Mouse (Mus musculus): ENCODE measurements around the gene Dph5.

GRCm38 (mm10) chr3:115893166-115893565 lies 5.5 kb downstream of the Dph5 start:
- TF ChIP-seq POLR2A (IDR thresholded peaks at IDR 0.05; ENCODE audit: insufficient read length, low read depth) = no peak
- no peak for TF ChIP-seq E2F4 (IDR thresholded peaks at IDR 0.05; ENCODE audit: insufficient read depth)
- no peak for TF ChIP-seq USF1 (IDR thresholded peaks at IDR 0.05; ENCODE audit: low read depth)
- TF ChIP-seq MYOG (IDR thresholded peaks at IDR 0.05; ENCODE audit: control insufficient read depth in 1 of 3, insufficient read depth in 1 of 3, insufficient read length in 2 of 3, low read depth in 2 of 3) = no peak
- TF ChIP-seq TCF12 (IDR thresholded peaks at IDR 0.05; ENCODE audit: insufficient read depth, poor library complexity, severe bottlenecking) = no peak
- TF ChIP-seq CEBPB (IDR thresholded peaks at IDR 0.05; ENCODE audit: insufficient read depth, poor library complexity, severe bottlenecking) = no peak
- TF ChIP-seq MAX (IDR thresholded peaks at IDR 0.05; ENCODE audit: low read depth) = no peak
- TF ChIP-seq POLR2AphosphoS2 (IDR thresholded peaks at IDR 0.05; ENCODE audit: insufficient read length, low read depth) = no peak
- no peak for TF ChIP-seq MYOD1 (IDR thresholded peaks at IDR 0.05; ENCODE audit: control insufficient read depth in 1 of 3, insufficient read length in 2 of 3, low read depth in 2 of 3)
- no peak for TF ChIP-seq SRF (IDR thresholded peaks at IDR 0.05; ENCODE audit: control insufficient read depth, insufficient read length, low read depth)
